Mouse (Mus musculus) T-helper 2 cell (primary cell): Measurements from ENCODE around the gene Naaladl1.
"Not testable (repeated sequence)": the region's sequence is repeated elsewhere in the genome, so short reads cannot be mapped to it uniquely, and the experiment has no call there.

Experiments used
- in situ Hi-C: fragments of 300-600 bp; cut with MboI, MseI; formaldehyde crosslinking; loops from one replicate; pipeline ENCODE4 v1.15.1; 2025; ENCODE audit warnings: high pct_unique_total_duplicates

Naaladl1 gene

GRCm38 (mm10) chr19:6127760-6128341 lies 22.3 kb downstream of the Naaladl1 start, which contains the start of gene Snx15:
Gene Snx15, minus strand, starts transcription at chr19:6128304.
- in situ Hi-C loops: no loop called here

GRCm38 (mm10) chr19:6130414-6131128 lies 25.0 kb downstream of the Naaladl1 start:
- in situ Hi-C loops: not testable (repeated sequence)

- in situ Hi-C loops: no loop called here
These were observed 26.7 kb downstream of the Naaladl1 start for GRCm38 (mm10) chr19:6132171-6132827.

- in situ Hi-C loops: not testable (repeated sequence)
These were observed 27.6 kb downstream of the Naaladl1 start for GRCm38 (mm10) chr19:6133197-6133596.

GRCm38 (mm10) chr19:6136397-6136796 lies 30.8 kb downstream of the Naaladl1 start:
- in situ Hi-C loops: no loop called here

GRCm38 (mm10) chr19:6139701-6140100 lies 34.1 kb downstream of the Naaladl1 start:
- in situ Hi-C loops: no loop called here

GRCm38 (mm10) chr19:6140374-6140677 lies 34.7 kb downstream of the Naaladl1 start:
- in situ Hi-C loops: no loop called here

- in situ Hi-C loops: no loop called here
These were observed 35.3 kb downstream of the Naaladl1 start, which contains the start of gene Batf2 for GRCm38 (mm10) chr19:6140678-6141393. Gene Batf2, plus strand, starts transcription at chr19:6140983.

GRCm38 (mm10) chr19:6141394-6141749 lies 35.8 kb downstream of the Naaladl1 start, which contains the start of gene Arl2:
Gene Arl2, minus strand, starts transcription at chr19:6141548.
- in situ Hi-C loops: no loop called here

GRCm38 (mm10) chr19:6144842-6145241 lies 39.3 kb downstream of the Naaladl1 start:
- in situ Hi-C loops: no loop called here

- in situ Hi-C loops: loop anchor here (25.0 kb wide), 1 partner anchor 482 kb away; no protein-coding TSS in a partner anchor
These were observed 49.6 kb downstream of the Naaladl1 start for GRCm38 (mm10) chr19:6155174-6155573.

- in situ Hi-C loops: loop anchor here (25.0 kb wide), 1 partner anchor 481 kb away; no protein-coding TSS in a partner anchor
These were observed 50.8 kb downstream of the Naaladl1 start for GRCm38 (mm10) chr19:6156372-6156771.

- in situ Hi-C loops: loop anchor here (25.0 kb wide), 1 partner anchor 480 kb away; no protein-coding TSS in a partner anchor
These were observed 51.6 kb downstream of the Naaladl1 start for GRCm38 (mm10) chr19:6157220-6157619.

- in situ Hi-C loops: loop anchor here (25.0 kb wide), 1 partner anchor 473 kb away; no protein-coding TSS in a partner anchor
These were observed 58.4 kb downstream of the Naaladl1 start for GRCm38 (mm10) chr19:6163872-6164547.
